Mouse (Mus musculus) spleen, adult 2 months (tissue): ENCODE measurements around the gene A730061H03Rik. TPM values are rescaled to one million over a fixed set of nuclear protein-coding genes. Genes with fewer than 3 reads are reported as not detected.

Source experiments
- DNase-seq, 2 experiments: peaks; one replicate each; pipeline versions ENCODE4 v3.0.0 to v3.0.0-alpha.2; 2012 to 2021; ENCODE audit warnings: low spot score in 2 of 2, low read depth in 1 of 2
- H3K27ac ChIP-seq: fragments of 200-500 bp; 2 replicates; pipeline ENCODE4 v1.5.1; 2012; ENCODE audit warnings: low read length, inconsistent platforms; ENCODE audit not compliant: insufficient read depth
- H3K27me3 ChIP-seq: fragments of 200-500 bp; 2 replicates; pipeline ENCODE4 v1.6.1; 2012; ENCODE audit warnings: mild to moderate bottlenecking, moderate library complexity, low read length, inconsistent platforms; ENCODE audit not compliant: control insufficient read depth, insufficient read depth
- H3K36me3 ChIP-seq: fragments of 200-500 bp; 2 replicates; pipeline ENCODE4 v1.6.1; 2012; ENCODE audit warnings: mild to moderate bottlenecking, low read length, inconsistent platforms; ENCODE audit not compliant: control insufficient read depth, insufficient read depth
- H3K4me1 ChIP-seq: fragments of 200-500 bp; 2 replicates; pipeline ENCODE4 v1.6.1; 2011; ENCODE audit warnings: inconsistent platforms; ENCODE audit not compliant: control insufficient read depth, insufficient read depth, insufficient read length
- H3K4me3 ChIP-seq: fragments of 200-500 bp; 2 replicates; pipeline ENCODE4 v1.5.1; 2011; ENCODE audit warnings: mild to moderate bottlenecking, inconsistent platforms; ENCODE audit not compliant: insufficient read depth, insufficient read length; ENCODE audit errors: extremely low read depth
- CTCF ChIP-seq: fragments of 200-500 bp; IDR thresholded peaks from 2 replicates; pipeline ENCODE4 v1.5.1; 2011; ENCODE audit warnings: mild to moderate bottlenecking, inconsistent platforms; ENCODE audit not compliant: insufficient read depth, insufficient read length, insufficient replicate concordance; ENCODE audit errors: extremely low read depth
- POLR2A ChIP-seq: fragments of 200-500 bp; IDR thresholded peaks from 2 replicates; pipeline ENCODE4 v1.6.1; 2011; ENCODE audit warnings: low read depth, low read length, inconsistent platforms
- WGBS: fragments of 180-500 bp; shearing (Covaris S2); methylation state at CpG from one replicate; pipeline ENCODE4 v1.1.7; 2018; 5-methylcytosine and 5-hydroxymethylcytosine counted together
- polyA plus RNA-seq: library from polyadenylated mRNA; depleted of rRNA; stranded (reverse); fragments of >200 nt; gene quantifications from 2 replicates; pipeline ENCODE4 v1.2.3, GENCODE M21; 2012

Gene A730061H03Rik
- polyA plus RNA-seq, 1 experiment: 5.6 TPM

DNA sequence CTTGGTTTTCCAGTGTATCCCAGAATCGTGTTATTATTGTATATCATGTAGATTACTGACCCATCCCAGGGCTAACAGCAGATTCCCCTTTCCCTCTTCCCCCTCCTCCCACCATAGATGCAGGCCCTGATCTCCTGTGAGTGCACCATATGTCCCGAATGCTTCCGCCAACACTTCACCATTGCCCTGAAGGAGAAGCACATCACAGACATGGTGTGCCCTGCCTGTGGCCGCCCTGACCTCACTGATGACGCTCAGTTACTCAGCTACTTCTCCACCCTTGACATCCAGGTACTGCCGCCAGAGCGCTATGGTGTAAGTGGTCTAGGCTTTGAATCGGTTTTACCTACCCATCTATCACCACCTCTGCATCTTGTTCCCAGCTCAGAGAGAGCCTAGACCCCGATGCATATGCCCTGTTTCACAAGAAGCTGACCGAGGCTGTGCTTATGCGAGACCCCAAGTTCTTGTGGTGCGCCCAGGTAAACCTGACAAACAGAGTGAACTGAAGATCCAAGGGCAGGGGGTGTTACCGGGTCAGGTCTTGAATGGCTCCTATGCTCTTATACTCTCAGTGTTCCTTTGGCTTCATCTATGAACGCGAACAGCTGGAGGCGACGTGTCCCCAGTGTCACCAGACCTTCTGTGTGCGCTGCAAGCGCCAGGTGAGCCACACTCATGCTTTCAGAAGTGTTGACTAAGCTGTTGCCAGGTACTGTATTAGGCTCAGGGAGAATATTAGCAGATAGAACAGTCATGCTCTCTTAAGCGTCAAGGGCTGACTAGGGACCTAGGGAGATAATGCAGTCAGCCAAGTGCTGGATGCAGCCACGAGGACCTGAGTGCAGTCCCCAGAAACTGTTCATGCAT lies 38.5 kb upstream of the A730061H03Rik start:
- H3K36me3 ChIP-seq: peaks cover 59% of the 10 kb centered on the region
- H3K27me3 ChIP-seq: no peaks in the 10 kb centered on the region
- TF ChIP-seq POLR2A: no peak
- TF ChIP-seq CTCF: no peak
- DNase-seq: no peak
- WGBS: 95% methylated on average over 21 of the region's 21 CpGs
- H3K4me1 ChIP-seq: peaks cover 7% of the 10 kb centered on the region; the same call in 1 of the 2 replicates
- H3K4me3 ChIP-seq: no peak overlapping the region
- no peak overlapping the region for H3K27ac ChIP-seq

DNA sequence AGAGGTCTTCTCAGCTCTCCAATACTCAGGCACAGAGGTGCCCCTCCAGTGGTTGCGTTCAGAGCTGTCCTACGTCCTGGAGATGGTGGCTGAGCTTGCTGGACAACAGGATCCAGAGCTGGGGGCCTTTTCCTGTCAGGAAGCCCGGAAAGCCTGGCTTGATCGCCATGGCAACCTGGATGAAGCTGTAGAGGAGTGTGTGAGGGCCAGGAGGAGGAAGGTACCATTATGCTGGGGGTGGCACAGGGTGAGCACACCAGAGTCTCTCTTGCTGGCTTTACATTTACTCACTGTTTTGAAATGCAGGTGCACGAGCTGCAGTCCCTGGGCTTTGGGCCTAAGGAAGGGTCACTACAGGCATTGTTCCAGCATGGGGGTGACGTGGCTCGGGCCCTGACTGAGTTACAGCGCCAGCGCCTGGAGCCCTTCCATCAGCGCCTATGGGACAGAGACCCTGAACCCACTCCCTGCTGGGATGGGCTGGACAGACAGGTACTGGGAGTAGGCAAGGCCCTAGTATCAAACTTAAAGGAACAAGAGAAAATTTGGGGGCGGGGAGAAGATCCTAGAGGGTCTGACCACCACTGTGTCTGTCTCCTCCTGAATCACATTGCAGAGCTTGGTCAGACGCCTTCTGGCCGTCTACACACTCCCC lies 36.0 kb upstream of the A730061H03Rik start:
- Histone ChIP-seq H3K36me3 (peaks cover 50% of the 10 kb centered on the region), H3K27ac (no peak overlapping the region), H3K4me3 (no peak overlapping the region), H3K4me1 (no peaks in the 10 kb centered on the region; the same call in 1 of the 2 replicates), H3K27me3 (no peaks in the 10 kb centered on the region)
- DNase-seq: no peak
- WGBS: 94% methylated on average over 13 of the region's 13 CpGs
- TF ChIP-seq POLR2A (no peak), CTCF (no peak)

DNA sequence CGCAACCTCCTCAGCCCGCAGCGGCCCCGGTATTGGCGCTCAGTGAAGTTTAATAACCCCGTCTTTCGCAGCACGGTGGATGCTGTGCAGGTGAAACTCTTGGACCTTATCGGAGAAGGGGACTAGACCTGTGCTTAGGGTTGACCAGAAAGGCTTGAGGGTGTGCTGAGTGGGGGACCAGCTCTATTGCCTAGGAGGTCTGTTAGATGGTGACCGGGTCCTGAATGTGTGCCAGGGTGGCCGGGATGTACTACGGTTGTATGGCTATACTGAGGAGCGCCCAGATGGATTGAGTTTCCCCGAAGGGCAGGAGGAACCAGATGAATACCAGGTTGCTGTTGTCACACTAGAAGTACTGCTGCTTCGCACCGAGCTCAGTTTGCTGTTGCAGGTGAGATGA lies 32.0 kb upstream of the A730061H03Rik start:
- DNase-seq: no peak
- TF ChIP-seq CTCF (no peak), POLR2A (no peak)
- H3K36me3 ChIP-seq: peaks cover 40% of the 10 kb centered on the region
- WGBS: 4% methylated on average over 16 of the region's 16 CpGs
- H3K4me1 ChIP-seq: peaks cover 6% of the 10 kb centered on the region; the same call in 1 of the 2 replicates
- peak overlapping the region; percentile 83 for H3K4me3 ChIP-seq
- no peaks in the 10 kb centered on the region for H3K27me3 ChIP-seq
- H3K27ac ChIP-seq: peak overlapping the region; percentile 95

DNA sequence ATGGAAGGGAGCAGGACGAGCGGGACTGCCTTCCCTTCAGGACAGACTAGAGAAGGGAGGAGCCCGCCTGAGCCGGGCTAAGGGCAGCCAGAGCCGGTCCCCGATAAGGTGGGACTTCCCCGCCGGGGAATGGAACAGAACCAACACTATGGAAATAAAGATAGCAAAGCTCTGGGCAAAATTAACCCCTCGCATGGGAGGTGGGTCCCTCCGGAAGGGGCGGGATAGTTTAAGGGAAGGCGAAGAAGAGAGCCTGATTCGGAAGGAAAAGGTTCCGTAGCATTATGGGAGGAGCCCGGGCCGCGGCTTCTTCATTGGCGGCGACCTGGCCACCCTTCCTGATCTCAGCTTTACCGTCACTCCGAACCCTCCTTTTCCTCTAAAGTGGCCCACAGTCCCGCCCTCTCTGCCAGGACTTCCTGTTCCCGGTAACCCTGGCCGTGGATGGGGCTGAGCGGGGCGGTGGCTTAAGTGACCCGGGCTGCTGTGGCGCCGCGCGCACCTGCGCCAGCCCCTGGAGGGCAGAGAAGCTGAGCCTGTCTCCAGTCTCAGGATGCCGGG lies 31.2 kb upstream of the A730061H03Rik start, which contains the start of gene Rnf31:
TSS of gene Rnf31 (plus strand) at position 378 of the 561 bp plus-strand sequence.
- H3K4me3 ChIP-seq: peak within 1 kb of the TSS; percentile 83
- TF ChIP-seq POLR2A (peak; percentile 51), CTCF (no peak)
- H3K36me3 ChIP-seq: peaks cover 33% of the 10 kb centered on the region
- peak; percentile 73 to 91 for DNase-seq
- peak within 1 kb of the TSS; percentile 95 for H3K27ac ChIP-seq
- H3K27me3 ChIP-seq: no peaks in the 10 kb centered on the region
- H3K4me1 ChIP-seq: peaks cover 6% of the 10 kb centered on the region; the same call in 1 of the 2 replicates
- under 1% methylated on average over 33 of the region's 33 CpGs for WGBS

DNA sequence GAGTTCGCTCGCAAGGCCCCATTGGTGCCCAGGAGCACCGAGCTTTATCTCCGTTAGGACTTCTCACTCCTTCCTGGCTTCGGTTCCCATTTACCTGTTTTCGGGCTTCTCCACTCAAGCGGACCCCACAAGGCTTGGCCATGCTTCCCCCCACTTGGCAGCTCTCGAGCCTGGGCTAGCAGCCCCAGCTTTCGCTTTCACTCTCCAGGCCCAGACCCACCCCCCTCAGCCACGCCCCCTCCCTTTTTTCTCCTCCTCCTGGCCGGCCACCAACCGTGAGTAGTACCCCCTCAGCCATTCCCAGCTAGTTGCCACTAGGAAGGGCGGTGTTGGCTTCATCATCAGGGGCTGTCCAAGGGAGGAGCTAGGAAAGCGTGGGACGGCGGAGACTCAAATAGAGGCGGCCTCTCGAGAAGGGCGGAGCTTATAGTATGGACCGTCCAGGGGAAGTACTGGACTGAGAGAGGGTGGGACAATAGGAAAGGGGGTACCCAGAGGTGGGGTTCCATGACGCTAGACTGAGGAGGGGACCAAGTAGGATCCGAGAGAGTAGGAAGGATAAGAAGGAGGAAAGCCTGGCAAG lies 30.6 kb upstream of the A730061H03Rik start, which contains the start of gene Psme2:
TSS of gene Psme2 (minus strand) at position 366 of the 583 bp plus-strand sequence.
- peaks cover 6% of the 10 kb centered on the region; the same call in 1 of the 2 replicates for H3K4me1 ChIP-seq
- TF ChIP-seq POLR2A (peak; percentile 22), CTCF (no peak)
- peak within 1 kb of the TSS; percentile 83 for H3K4me3 ChIP-seq
- 1% methylated on average over 22 of the region's 22 CpGs for WGBS
- H3K36me3 ChIP-seq: peaks cover 27% of the 10 kb centered on the region
- DNase-seq: peak; percentile 79 to 83
- no peaks in the 10 kb centered on the region for H3K27me3 ChIP-seq
- H3K27ac ChIP-seq: peak within 1 kb of the TSS; percentile 95

DNA sequence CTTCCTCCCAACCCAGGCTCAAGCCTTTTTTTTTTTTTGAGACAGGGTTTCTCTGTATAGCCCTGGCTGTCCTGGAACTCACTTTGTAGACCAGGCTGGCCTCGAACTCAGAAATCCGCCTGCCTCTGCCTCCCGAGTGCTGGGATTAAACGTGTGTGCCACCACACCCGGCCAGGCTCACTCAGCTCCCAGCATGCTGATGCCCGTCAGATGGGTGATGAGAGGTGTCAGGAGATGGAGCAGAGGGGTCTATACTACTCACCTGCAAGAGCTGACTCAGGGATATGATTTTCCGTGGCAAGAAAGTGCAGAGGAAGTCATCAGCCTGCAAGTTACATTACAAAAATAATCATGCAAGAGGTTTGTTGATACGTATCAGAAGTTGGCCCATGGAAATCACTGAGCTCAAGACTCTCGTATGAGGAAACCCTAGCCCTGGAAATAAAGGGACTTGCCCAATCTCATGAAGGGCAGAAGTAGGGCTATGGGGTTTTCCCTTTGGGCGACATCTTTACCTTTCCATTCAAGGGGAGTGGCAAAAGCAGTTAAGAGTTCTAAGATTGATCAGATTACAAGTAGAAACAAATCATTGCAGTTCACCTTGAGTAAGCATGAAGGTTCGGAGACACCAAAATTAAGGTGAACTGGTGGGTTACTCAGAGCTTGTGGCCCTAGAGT lies 29.7 kb upstream of the A730061H03Rik start:
- H3K4me3 ChIP-seq: peak overlapping the region; percentile 83

More for the DNA sequence above, 29.7 kb upstream of the A730061H03Rik start:
- DNase-seq: no peak
- H3K27me3 ChIP-seq: no peaks in the 10 kb centered on the region
- peaks cover 10% of the 10 kb centered on the region; the same call in 1 of the 2 replicates for H3K4me1 ChIP-seq
- WGBS: 51% methylated on average over 11 of the region's 11 CpGs
- peak overlapping the region; percentile 85 for H3K27ac ChIP-seq
- peaks cover 18% of the 10 kb centered on the region for H3K36me3 ChIP-seq
- TF ChIP-seq POLR2A: no peak
- no peak for TF ChIP-seq CTCF
